Mouse (Mus musculus) kidney, adult 2 months (tissue): ENCODE measurements around the gene C130032M10Rik.
A peak's percentile ranks its signal among the peaks of the same experiment; 100 is the strongest.

Experiments used
- CTCF ChIP-seq: fragments of 200-500 bp; conservative IDR thresholded peaks from 2 replicates; pipeline ENCODE4 v1.5.1; 2011; ENCODE audit warnings: low read depth, mild to moderate bottlenecking, control low read depth, low read length, moderate library complexity, mixed read lengths; ENCODE audit not compliant: insufficient read depth, insufficient read length
- POLR2A ChIP-seq: fragments of 200-500 bp; IDR thresholded peaks from one replicate; pipeline ENCODE4 v1.6.1; 2011; ENCODE audit warnings: low read depth, low read length, control low read depth

DNA sequence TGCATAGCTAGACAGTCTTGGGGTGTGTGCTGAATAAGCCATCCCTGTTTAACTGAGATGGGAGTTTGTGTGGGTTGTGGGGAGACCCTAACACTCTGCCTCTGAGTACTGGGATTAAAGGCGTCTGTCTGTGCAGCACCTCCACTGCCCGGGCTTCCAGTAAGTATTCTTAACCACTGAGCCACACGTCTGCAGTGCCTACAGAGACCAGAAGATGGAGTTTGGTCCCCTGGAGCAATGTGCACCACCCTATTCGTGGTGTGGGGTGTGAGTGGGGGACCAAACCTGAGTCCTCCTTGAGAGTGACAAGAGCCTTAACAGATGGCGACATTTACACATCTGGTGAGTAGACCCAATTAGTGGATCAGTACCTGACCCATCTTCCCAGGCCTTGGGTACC, 6.5 kb downstream of the C130032M10Rik start:
- TF ChIP-seq POLR2A (no peak), CTCF (0 out of 2 replicates have a peak, but pooled peaks have one; percentile 21)
